Mouse (Mus musculus): ENCODE results near the gene Naxe. TPM values are rescaled to one million over a fixed set of nuclear protein-coding genes. Genes with fewer than 3 reads are reported as not detected.

The Naxe gene
- 124 and 128 TPM in 2 replicates for polyA plus RNA-seq (2016; fragmentation: Nextera tagmentation; extraction: Ambion mirVana)

DNA sequence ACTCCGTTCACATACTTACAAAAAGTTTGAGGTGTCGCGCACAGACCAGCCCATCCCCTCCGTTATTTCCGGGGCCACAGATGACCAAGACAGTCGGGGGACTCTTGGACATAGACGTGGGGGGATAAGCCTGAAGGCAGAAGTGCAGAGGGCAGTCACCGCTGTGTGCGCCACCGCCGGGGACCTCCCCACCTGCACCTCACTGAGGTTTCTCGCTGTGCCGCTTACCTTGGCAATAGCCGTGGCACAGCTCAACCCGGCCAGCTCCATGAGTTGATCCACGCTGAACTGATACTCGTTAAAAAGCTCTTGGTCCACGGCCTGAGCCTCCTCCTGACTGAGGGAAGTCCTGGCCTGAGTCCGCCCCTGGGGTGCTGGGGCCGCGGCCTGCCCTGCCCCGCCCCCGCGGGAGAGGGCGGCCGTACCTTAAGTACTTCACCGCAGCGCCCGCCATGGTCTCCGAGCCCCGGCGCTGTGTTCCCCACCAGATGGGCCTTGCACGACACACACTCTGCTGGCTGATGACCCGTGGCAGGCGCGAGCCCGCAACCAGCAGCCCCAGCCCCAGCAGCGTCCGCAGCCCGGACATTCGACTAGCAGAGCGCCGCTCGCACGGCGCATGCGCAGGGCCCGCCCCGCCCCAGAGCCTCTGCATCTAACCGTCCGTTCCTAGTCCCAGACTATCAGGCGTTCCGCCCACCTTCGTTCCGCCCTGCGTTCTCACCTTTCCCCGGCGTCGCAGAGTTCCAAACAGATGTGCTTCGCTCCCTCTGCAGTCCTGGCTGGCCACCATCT lies at the start of gene Naxe:
Naxe (minus strand) TSS at position 594 of the 795 bp plus-strand sequence.
- H3K27ac ChIP-seq (replicated peaks): peak within 1 kb of the TSS; percentile 75
- peaks cover 4% of the 10 kb centered on the region; the same call in 1 of the 2 replicates for H3K27me3 ChIP-seq
- H3K4me1 ChIP-seq: peaks cover 17% of the 10 kb centered on the region
- ATAC-seq (ENCODE audit: low FRiP score, low read depth): peak; percentile 95
- peak within 1 kb of the TSS; percentile 93 for H3K9ac ChIP-seq (replicated peaks)
- H3K4me2 ChIP-seq (replicated peaks): peak within 1 kb of the TSS; percentile 92
- peaks cover 31% of the 10 kb centered on the region for H3K36me3 ChIP-seq
- H3K9me3 ChIP-seq: no peaks in the 10 kb centered on the region
- WGBS: under 1% methylated on average over 60 of the region's 60 CpGs
- H3K4me3 ChIP-seq: peak within 1 kb of the TSS; percentile 92

DNA sequence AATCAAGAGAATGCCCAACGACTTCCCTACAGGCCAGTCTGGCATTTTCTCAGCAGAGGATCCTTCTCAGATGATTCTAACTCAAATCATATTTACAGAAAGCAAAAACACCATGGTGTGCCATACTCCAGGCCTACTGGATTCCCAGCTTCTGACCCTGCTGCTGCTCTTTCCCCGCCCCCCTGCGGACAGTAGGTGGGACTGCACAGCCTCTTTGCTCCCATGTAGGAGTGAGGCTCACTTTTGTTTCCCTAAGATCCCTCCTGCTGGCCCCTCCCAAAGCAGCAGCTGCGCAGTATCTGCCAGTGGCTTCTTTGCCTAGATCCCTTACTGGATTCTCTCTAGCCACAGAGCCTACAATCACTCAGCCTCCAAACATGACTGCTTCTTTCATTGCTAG lies 47.8 kb upstream of the Naxe start:
- ATAC-seq (ENCODE audit: low FRiP score, low read depth): no peak
- Histone ChIP-seq H3K27me3 (no peaks in the 10 kb centered on the region), H3K36me3 (peaks cover 81% of the 10 kb centered on the region)

DNA sequence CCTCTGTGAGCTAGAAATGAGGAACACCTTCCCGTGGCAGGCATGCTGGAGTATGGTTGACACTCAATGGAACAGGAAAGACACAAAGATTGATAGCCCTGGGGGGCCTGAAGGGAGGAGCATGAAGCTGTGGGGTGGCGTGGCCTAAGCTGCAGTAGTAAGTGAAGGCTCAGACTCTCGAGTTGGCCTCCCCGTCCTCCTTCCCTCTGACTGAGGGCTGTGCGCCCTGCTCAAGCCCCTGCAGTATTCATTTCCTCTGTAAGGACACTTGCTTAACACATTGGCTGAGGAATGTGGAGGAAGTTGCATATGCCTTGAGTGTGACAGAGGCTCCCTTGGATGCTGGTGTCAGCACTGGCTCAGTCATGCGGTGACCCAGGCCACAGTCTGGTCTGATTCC lies 44.3 kb upstream of the Naxe start:
- Histone ChIP-seq H3K4me1 (no peaks in the 10 kb centered on the region), H3K4me2 (replicated peaks) (no peak overlapping the region), H3K9ac (replicated peaks) (no peak overlapping the region), H3K27me3 (no peaks in the 10 kb centered on the region), H3K4me3 (no peak overlapping the region), H3K9me3 (no peaks in the 10 kb centered on the region), H3K27ac (replicated peaks) (no peak overlapping the region), H3K36me3 (peaks cover 80% of the 10 kb centered on the region)
- ATAC-seq (ENCODE audit: low FRiP score, low read depth): no peak
- 85% methylated on average over 6 of the region's 6 CpGs for WGBS

More for the DNA sequence above, 47.8 kb upstream of the Naxe start:
- H3K27ac ChIP-seq (replicated peaks): no peak overlapping the region
- H3K4me2 ChIP-seq (replicated peaks): no peak overlapping the region
- H3K4me3 ChIP-seq: no peak overlapping the region
- WGBS: 73% methylated on average over 4 of the region's 4 CpGs
- no peak overlapping the region for H3K9ac ChIP-seq (replicated peaks)
- H3K9me3 ChIP-seq: no peaks in the 10 kb centered on the region
- H3K4me1 ChIP-seq: no peaks in the 10 kb centered on the region

DNA sequence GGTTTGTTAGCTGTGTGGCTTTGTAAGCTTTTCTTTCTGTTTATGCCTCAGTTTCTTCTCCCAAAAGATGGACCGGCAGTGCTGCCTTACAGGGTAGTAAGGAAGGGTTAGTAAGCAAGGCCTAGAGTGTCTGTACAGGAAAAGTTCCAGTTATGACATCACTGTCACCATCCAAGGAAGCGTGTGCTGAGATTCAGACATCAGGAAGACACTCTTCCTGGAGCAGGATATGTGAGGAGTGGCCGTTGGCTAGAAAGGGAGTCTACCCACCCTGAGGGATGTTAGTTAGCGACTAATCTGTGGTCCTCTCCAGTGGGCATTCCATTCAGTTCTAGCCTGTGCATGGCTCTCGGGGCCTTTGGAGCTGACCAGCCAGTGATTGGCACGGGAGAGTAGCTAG lies 43.9 kb upstream of the Naxe start:
- no peak overlapping the region for H3K27ac ChIP-seq (replicated peaks)
- ATAC-seq (ENCODE audit: low FRiP score, low read depth): no peak
- no peaks in the 10 kb centered on the region for H3K4me1 ChIP-seq
- H3K4me3 ChIP-seq: no peak overlapping the region
- H3K27me3 ChIP-seq: no peaks in the 10 kb centered on the region
- 92% methylated on average over 6 of the region's 6 CpGs for WGBS
- no peak overlapping the region for H3K9ac ChIP-seq (replicated peaks)
- H3K9me3 ChIP-seq: no peaks in the 10 kb centered on the region
- peaks cover 80% of the 10 kb centered on the region for H3K36me3 ChIP-seq
- no peak overlapping the region for H3K4me2 ChIP-seq (replicated peaks)

DNA sequence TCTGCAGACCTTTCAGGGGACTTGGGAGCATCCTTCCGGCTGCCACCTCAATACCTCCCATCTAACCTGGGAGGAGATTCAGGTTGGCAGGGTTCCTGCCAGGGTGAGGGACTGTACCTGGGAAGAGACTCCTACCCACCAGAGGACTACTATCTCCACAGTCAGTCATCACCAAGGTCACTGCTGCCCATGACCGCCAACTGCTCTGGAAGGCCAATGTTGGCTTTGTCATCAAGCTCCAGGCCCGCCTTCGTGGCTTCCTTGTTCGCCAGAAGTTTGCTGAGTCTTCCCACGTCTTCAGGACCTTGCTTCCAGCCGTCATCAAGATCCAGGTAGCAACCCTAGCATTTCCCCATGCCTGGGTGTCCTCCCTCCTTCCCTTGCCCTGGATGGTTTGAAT lies 43.4 kb upstream of the Naxe start:
- Histone ChIP-seq H3K4me3 (no peak overlapping the region), H3K9me3 (no peaks in the 10 kb centered on the region), H3K27ac (replicated peaks) (no peak overlapping the region), H3K4me2 (replicated peaks) (no peak overlapping the region), H3K9ac (replicated peaks) (no peak overlapping the region), H3K27me3 (no peaks in the 10 kb centered on the region), H3K36me3 (peaks cover 81% of the 10 kb centered on the region), H3K4me1 (no peaks in the 10 kb centered on the region)
- 96% methylated on average over 7 of the region's 7 CpGs for WGBS
- no peak for ATAC-seq (ENCODE audit: low FRiP score, low read depth)

DNA sequence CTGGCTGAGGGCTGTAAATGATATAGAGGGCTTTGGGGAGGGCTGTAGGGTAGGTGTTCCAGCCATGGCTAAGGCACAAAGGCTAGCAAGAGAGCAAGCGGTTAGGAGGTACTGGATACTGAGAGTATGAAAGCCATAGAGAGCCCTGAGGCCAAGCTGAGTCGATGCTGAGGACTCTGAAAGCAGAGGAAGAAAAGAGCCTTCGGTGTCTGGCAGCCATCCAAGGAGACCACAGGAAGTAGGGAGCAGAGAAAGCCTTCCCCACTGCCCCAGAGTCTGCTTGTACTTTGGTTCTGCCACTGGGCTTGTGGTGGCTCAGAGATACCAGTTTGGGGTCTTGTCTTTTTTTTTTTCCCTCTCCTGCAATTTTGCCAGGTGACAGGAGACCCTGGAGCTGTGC lies 42.0 kb upstream of the Naxe start:
- H3K4me3 ChIP-seq: no peak overlapping the region
- H3K4me2 ChIP-seq (replicated peaks): no peak overlapping the region
- no peaks in the 10 kb centered on the region for H3K27me3 ChIP-seq
- H3K4me1 ChIP-seq: no peaks in the 10 kb centered on the region
- no peak for ATAC-seq (ENCODE audit: low FRiP score, low read depth)
- no peak overlapping the region for H3K27ac ChIP-seq (replicated peaks)
- 90% methylated on average over 3 of the region's 3 CpGs for WGBS
- peaks cover 74% of the 10 kb centered on the region for H3K36me3 ChIP-seq
- H3K9me3 ChIP-seq: no peaks in the 10 kb centered on the region
- no peak overlapping the region for H3K9ac ChIP-seq (replicated peaks)

DNA sequence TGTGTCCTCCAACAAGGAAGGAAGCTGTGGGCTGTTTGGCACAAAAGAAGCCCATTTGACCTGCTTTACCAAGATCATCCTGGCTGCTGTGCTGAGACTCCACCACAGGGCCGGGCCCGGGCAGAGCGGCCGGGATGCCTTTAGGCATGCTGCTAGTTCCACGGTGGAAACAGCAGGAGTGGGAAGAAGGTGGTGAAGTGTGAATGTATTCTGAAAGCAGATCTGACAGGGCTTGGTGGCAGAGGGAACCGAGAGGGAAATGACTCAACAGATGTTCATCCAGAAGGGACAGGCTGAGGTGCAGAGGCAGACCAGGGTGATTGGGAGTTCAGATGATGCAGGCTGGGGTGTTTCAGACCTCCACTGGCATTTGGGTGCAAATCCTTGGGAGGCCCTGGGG lies 39.4 kb upstream of the Naxe start:
- Histone ChIP-seq H3K27ac (replicated peaks) (no peak overlapping the region), H3K9ac (replicated peaks) (no peak overlapping the region), H3K4me1 (no peaks in the 10 kb centered on the region), H3K4me2 (replicated peaks) (no peak overlapping the region), H3K4me3 (no peak overlapping the region), H3K36me3 (peaks cover 71% of the 10 kb centered on the region), H3K9me3 (no peaks in the 10 kb centered on the region), H3K27me3 (no peaks in the 10 kb centered on the region)
- no peak for ATAC-seq (ENCODE audit: low FRiP score, low read depth)
- 88% methylated on average over 6 of the region's 6 CpGs for WGBS

DNA sequence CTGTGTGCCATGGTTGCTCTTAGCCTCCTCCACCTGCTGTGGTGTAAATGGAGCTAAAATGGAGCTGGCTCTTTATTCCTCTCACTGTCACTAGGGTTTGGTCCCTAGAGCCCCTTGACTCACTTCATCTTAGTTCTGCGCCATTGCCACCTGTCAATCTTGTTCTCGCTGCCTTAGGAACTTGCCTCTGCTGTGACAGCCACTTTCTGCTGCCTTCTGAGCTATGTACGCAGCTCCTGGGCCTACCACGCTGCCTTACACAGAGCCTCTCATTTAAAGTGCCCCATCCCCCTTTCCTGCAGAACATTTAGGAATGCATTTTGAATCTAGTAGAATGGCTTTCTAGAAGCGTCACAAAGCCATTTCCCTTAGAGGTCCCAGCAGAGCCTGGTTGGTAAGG lies 35.8 kb upstream of the Naxe start:
- no peak overlapping the region for H3K4me3 ChIP-seq
- H3K4me1 ChIP-seq: no peaks in the 10 kb centered on the region
- no peak overlapping the region for H3K9ac ChIP-seq (replicated peaks)
- ATAC-seq (ENCODE audit: low FRiP score, low read depth): no peak
- H3K27ac ChIP-seq (replicated peaks): no peak overlapping the region
- 89% methylated on average over 5 of the region's 5 CpGs for WGBS
- no peaks in the 10 kb centered on the region for H3K9me3 ChIP-seq
- H3K27me3 ChIP-seq: no peaks in the 10 kb centered on the region
- H3K36me3 ChIP-seq: peaks cover 77% of the 10 kb centered on the region
- H3K4me2 ChIP-seq (replicated peaks): no peak overlapping the region

DNA sequence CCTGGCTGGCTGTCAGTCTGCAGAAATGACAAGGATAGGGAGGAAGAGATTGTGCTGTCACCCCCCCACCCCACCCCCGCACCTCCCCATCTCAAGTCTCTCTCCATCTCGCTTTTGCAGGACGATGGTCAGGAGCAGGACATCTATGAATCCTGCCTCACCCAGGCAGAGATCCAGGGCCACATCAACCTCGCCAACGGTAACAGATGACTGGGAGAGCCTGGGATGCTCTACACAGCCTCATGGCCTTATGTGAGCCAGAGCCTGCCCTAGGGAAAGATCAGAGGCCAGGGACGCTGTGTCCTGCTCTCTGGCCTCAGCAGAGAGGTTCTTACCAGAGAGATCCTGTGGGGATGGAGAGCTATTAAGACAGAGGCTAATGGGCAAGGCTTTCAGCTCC lies 32.3 kb upstream of the Naxe start:
- Histone ChIP-seq H3K9me3 (no peaks in the 10 kb centered on the region), H3K27me3 (no peaks in the 10 kb centered on the region), H3K9ac (replicated peaks) (no peak overlapping the region), H3K4me1 (no peaks in the 10 kb centered on the region), H3K36me3 (peaks cover 69% of the 10 kb centered on the region), H3K27ac (replicated peaks) (no peak overlapping the region), H3K4me3 (no peak overlapping the region), H3K4me2 (replicated peaks) (no peak overlapping the region)
- ATAC-seq (ENCODE audit: low FRiP score, low read depth): no peak
- 95% methylated on average over 6 of the region's 6 CpGs for WGBS

DNA sequence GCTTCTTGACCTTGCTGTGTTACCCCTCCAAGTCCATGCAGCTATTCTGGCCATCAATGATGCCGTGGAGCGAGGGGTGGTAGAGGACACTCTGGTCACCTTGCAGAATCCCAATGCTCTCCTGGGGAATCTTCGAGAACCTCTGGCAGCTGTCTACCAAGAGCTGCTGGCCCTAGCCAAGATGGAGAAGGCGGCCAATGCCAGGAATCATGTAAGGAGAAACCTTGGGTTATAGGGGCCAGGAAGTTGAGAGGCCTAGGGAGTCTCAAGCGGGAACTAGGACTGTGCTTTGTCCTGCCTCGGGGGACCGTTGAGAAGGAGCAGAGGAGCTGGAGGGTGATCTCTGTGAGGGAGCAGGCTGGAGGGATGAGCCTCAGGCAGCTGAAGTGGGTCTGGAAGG lies 31.8 kb upstream of the Naxe start:
- no peaks in the 10 kb centered on the region for H3K27me3 ChIP-seq
- no peak overlapping the region for H3K27ac ChIP-seq (replicated peaks)
- no peaks in the 10 kb centered on the region for H3K9me3 ChIP-seq
- no peak overlapping the region for H3K4me3 ChIP-seq
- no peaks in the 10 kb centered on the region for H3K4me1 ChIP-seq
- H3K9ac ChIP-seq (replicated peaks): no peak overlapping the region
- ATAC-seq (ENCODE audit: low FRiP score, low read depth): no peak
- H3K36me3 ChIP-seq: peaks cover 70% of the 10 kb centered on the region
- 94% methylated on average over 7 of the region's 7 CpGs for WGBS
- no peak overlapping the region for H3K4me2 ChIP-seq (replicated peaks)

DNA sequence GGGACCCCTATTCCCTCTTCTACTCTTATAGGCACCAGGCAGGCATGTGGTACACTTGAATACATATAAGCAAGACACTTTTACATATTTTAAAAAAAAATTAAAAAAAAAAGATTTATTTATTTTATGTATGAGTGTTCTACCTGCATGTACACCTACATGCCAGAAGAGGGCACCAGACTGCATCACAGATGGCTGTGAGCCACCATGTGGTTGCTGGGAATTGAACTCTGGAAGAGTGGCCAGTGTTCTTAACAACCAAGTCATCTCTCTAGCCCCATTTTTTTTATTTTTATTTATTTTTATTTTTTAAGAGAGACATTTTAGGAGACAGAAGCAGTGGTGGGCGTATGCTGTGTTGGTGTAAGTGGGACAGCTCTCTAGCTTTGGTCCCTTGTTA lies 29.4 kb upstream of the Naxe start:
- peaks cover 5% of the 10 kb centered on the region for H3K4me1 ChIP-seq
- no peak overlapping the region for H3K4me3 ChIP-seq
- H3K9ac ChIP-seq (replicated peaks): no peak overlapping the region
- H3K4me2 ChIP-seq (replicated peaks): no peak overlapping the region
- no peak for ATAC-seq (ENCODE audit: low FRiP score, low read depth)
- no peaks in the 10 kb centered on the region for H3K27me3 ChIP-seq
- peaks cover 54% of the 10 kb centered on the region for H3K36me3 ChIP-seq
- H3K27ac ChIP-seq (replicated peaks): no peak overlapping the region
- WGBS: 84% methylated on average over 1 of the region's 1 CpGs
- no peaks in the 10 kb centered on the region for H3K9me3 ChIP-seq

DNA sequence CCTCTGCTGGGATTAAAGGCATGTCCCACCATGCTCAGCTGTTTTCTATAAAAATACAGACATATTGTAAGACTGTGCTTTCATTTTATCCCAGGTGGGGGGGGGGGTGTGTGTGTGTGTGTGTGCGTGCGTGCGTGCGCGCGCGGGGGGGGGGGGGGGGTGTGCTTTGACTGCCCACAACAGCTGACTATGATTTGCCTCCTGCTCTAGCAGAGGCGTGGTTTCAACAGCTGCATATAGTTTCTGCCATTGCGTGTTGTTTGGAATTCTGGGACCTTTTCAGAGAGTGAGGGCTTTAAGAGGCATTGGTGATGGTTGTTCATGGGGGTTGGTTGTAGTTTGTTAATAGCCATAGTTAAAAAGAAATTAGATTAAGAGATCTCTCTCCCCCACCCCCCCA lies 27.2 kb upstream of the Naxe start:
- Histone ChIP-seq H3K9me3 (no peaks in the 10 kb centered on the region), H3K27ac (replicated peaks) (no peak overlapping the region), H3K27me3 (no peaks in the 10 kb centered on the region), H3K4me3 (no peak overlapping the region), H3K36me3 (peaks cover 32% of the 10 kb centered on the region), H3K4me1 (peaks cover 17% of the 10 kb centered on the region), H3K9ac (replicated peaks) (no peak overlapping the region), H3K4me2 (replicated peaks) (no peak overlapping the region)
- 94% methylated on average over 3 of the region's 9 CpGs for WGBS
- no peak for ATAC-seq (ENCODE audit: low FRiP score, low read depth)

DNA sequence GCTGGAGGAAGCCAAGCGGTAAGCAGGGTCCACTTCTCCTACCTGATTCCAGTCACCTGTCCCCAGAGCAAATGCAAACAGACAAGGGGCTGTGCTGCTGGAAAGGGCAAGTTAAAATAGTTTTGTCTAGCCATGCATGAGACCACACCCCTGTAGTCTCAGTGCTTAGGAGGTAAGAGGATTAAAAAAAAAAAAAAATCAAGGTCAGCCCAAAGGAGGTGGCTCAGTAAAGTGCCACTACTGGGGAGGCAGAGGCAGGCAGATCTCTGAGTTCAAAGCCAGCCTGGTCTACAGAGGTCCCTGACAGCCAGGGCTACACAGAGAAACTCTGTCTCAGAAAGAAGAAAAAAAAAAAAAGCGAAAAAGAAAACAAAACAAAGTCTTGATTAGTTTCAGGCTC lies 25.7 kb upstream of the Naxe start:
- H3K36me3 ChIP-seq: 0 out of 2 replicates have a peak, but pooled peaks cover 20% of the 10 kb centered on the region
- H3K27me3 ChIP-seq: no peaks in the 10 kb centered on the region
- no peak overlapping the region for H3K27ac ChIP-seq (replicated peaks)
- no peak for ATAC-seq (ENCODE audit: low FRiP score, low read depth)
- no peak overlapping the region for H3K9ac ChIP-seq (replicated peaks)
- H3K4me3 ChIP-seq: no peak overlapping the region
- WGBS: 86% methylated on average over 2 of the region's 2 CpGs
- H3K4me2 ChIP-seq (replicated peaks): no peak overlapping the region
- H3K9me3 ChIP-seq: no peaks in the 10 kb centered on the region
- H3K4me1 ChIP-seq: peaks cover 17% of the 10 kb centered on the region
